Mouse (Mus musculus) MEL (cell line): Measurements from ENCODE around the gene Unc119.

Source experiments
- CHD1 ChIP-seq: IDR thresholded peaks from 2 replicates; pipeline ENCODE4 v1.6.1; 2012; ENCODE audit warnings: low read depth, mild to moderate bottlenecking, inconsistent platforms, low read length, improper control_type of control experiment
- EP300 ChIP-seq, 2 experiments: IDR thresholded peaks; 2 replicates each; pipeline ENCODE4 v1.6.1; 2011; ENCODE audit warnings: improper control_type of control experiment in 2 of 2, low read length in 2 of 2, low read depth in 1 of 2, mild to moderate bottlenecking in 1 of 2
- KAT2A ChIP-seq: conservative IDR thresholded peaks from 2 replicates; pipeline ENCODE4 v1.6.1; 2012; ENCODE audit warnings: low read depth, low read length, improper control_type of control experiment, inconsistent platforms
- MAZ ChIP-seq: IDR thresholded peaks from 2 replicates; pipeline ENCODE4 v1.6.1; 2012; ENCODE audit warnings: low read depth, mild to moderate bottlenecking, inconsistent platforms, low read length, improper control_type of control experiment
- MYB ChIP-seq: IDR thresholded peaks from 2 replicates; pipeline ENCODE4 v1.6.1; 2011; ENCODE audit warnings: mild to moderate bottlenecking, low read depth, low read length, improper control_type of control experiment
- POLR2A ChIP-seq, 2 experiments: IDR thresholded peaks; 2 replicates each; pipeline ENCODE4 v1.6.1; 2011 to 2012; ENCODE audit warnings: low read length in 2 of 2, mild to moderate bottlenecking in 2 of 2, control low read depth in 1 of 2, improper control_type of control experiment in 1 of 2, low read depth in 1 of 2, moderate library complexity in 1 of 2; ENCODE audit not compliant: control insufficient read depth in 1 of 2, insufficient read depth in 1 of 2, poor library complexity in 1 of 2
- SIN3A ChIP-seq: IDR thresholded peaks from 2 replicates; pipeline ENCODE4 v1.6.1; 2012; ENCODE audit warnings: low read length, improper control_type of control experiment, inconsistent platforms

- TF ChIP-seq MYB (no peak), MAZ (peak; percentile 68; the same call in 1 of the 2 replicates), POLR2A (IDR thresholded peaks at IDR 0.05; ENCODE audit: control insufficient read depth in 1 of 2, insufficient read depth in 1 of 2, low read depth in 1 of 2, low read length in 2 of 2, poor library complexity in 1 of 2) (peak; percentile 61 to 88; a peak in 3 of 4 replicates), KAT2A (no peak), EP300 (IDR thresholded peaks at IDR 0.05; ENCODE audit: low read depth in 1 of 2, low read length in 2 of 2) (peak in 1 of 2 experiments; percentile 47; a peak in 2 of 4 replicates), SIN3A (peak; percentile 57; the same call in 1 of the 2 replicates), CHD1 (no peak)
Observed at GRCm38 (mm10) chr11:78343381-78344327, at the start of gene Unc119.
